Mouse (Mus musculus) bone marrow, adult 2 months (tissue): Measurements from ENCODE around the gene Ppp1r15b. TPM values are rescaled to one million over a fixed set of nuclear protein-coding genes. Genes with fewer than 3 reads are reported as not detected.

Source experiments
- H3K27ac ChIP-seq: fragments of 200-500 bp; 2 replicates; pipeline ENCODE4 v1.5.1; 2012; ENCODE audit warnings: low read depth, mild to moderate bottlenecking, control low read depth, inconsistent platforms, low read length; ENCODE audit not compliant: control insufficient read depth, poor library complexity, insufficient read depth
- H3K4me1 ChIP-seq: fragments of 200-500 bp; 2 replicates; pipeline ENCODE4 v1.6.1; 2011; ENCODE audit warnings: low read length; ENCODE audit not compliant: control insufficient read depth, insufficient read depth
- H3K4me3 ChIP-seq: fragments of 200-500 bp; replicated peaks from 2 replicates; pipeline ENCODE3; 2011; ENCODE audit warnings: mild to moderate bottlenecking, low read depth, low read length, control low read depth; ENCODE audit not compliant: control insufficient read depth
- CTCF ChIP-seq: fragments of 200-500 bp; IDR thresholded peaks from 2 replicates; pipeline ENCODE4 v1.5.1; 2011; ENCODE audit warnings: low read length, control low read depth; ENCODE audit not compliant: control insufficient read depth, insufficient read depth
- POLR2A ChIP-seq: fragments of 200-500 bp; IDR thresholded peaks from 2 replicates; pipeline ENCODE4 v1.6.1; 2011; ENCODE audit warnings: low read depth, mild to moderate bottlenecking, control low read depth, low read length, borderline replicate concordance; ENCODE audit not compliant: control insufficient read depth
- WGBS: fragments of 180-500 bp; shearing (Covaris S2); methylation state at CpG from one replicate; pipeline ENCODE4 v1.1.7; 2018; 5-methylcytosine and 5-hydroxymethylcytosine counted together
- polyA plus RNA-seq: library from polyadenylated mRNA; stranded (reverse); fragments of >200 nt; gene quantifications from 2 replicates; pipeline ENCODE4 v1.2.4, GENCODE M21; 2011; ENCODE audit warnings: low replicate concordance; ENCODE audit not compliant: missing spikeins, insufficient read depth, insufficient read length

Gene Ppp1r15b
- polyA plus RNA-seq, 1 experiment, result 51.2 TPM

- TF ChIP-seq POLR2A (no peak), CTCF (no peak)
- Histone ChIP-seq H3K27ac (no peak overlapping the region), H3K4me3 (no peak overlapping the region), H3K4me1 (peaks cover 1% of the 10 kb centered on the region; the same call in 1 of the 2 replicates)
- WGBS, result 56% methylated on average over 19 of the region's 19 CpGs
These were observed 37.5 kb downstream of the Ppp1r15b start for GRCm38 (mm10) chr1:133168318-133169060.

DNA sequence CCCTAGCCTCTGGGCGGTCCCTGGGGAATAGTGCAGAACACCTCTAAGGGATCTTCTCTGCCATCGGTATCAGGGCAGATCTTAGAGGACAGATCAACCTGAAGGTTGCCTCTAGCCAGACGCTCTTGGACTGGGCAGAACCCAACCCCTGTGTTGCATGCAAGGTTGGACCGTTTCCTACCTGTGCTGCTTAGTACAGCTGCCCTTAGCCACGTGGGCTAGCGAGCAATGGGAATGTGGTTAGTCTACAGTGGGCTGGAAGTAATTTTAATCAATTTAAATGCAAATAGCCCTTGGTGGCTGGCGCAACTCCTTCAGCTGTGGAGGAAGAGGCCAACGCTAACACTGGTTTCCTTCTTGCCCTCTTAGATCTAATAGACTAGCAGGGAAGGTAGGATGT is 39.3 kb downstream of the Ppp1r15b start:
- TF ChIP-seq POLR2A (no peak), CTCF (no peak)
- 56% methylated on average over 8 of the region's 8 CpGs for WGBS

GRCm38 (mm10) chr1:133171357-133171756 is 40.4 kb downstream of the Ppp1r15b start:
- Histone ChIP-seq H3K4me3 (no peak overlapping the region), H3K27ac (no peak overlapping the region), H3K4me1 (peaks cover 1% of the 10 kb centered on the region; the same call in 1 of the 2 replicates)
- TF ChIP-seq CTCF (no peak), POLR2A (no peak)
- WGBS, result 15% methylated on average over 9 of the region's 9 CpGs

More for the DNA sequence above, 39.3 kb downstream of the Ppp1r15b start:
- no peak overlapping the region for H3K4me3 ChIP-seq
- no peak overlapping the region for H3K27ac ChIP-seq
- peaks cover 1% of the 10 kb centered on the region; the same call in 1 of the 2 replicates for H3K4me1 ChIP-seq

- H3K4me1 ChIP-seq, result no peaks in the 10 kb centered on the region; the same call in 1 of the 2 replicates
- H3K27ac ChIP-seq, result no peak overlapping the region
- TF ChIP-seq POLR2A (no peak), CTCF (no peak)
- WGBS, result 47% methylated on average over 6 of the region's 6 CpGs
- no peak overlapping the region for H3K4me3 ChIP-seq
These were observed 44.2 kb downstream of the Ppp1r15b start for GRCm38 (mm10) chr1:133175150-133175549.

GRCm38 (mm10) chr1:133177480-133178172 is 46.7 kb downstream of the Ppp1r15b start:
- Histone ChIP-seq H3K4me1 (no peaks in the 10 kb centered on the region; the same call in 1 of the 2 replicates), H3K4me3 (no peak overlapping the region), H3K27ac (no peak overlapping the region)
- 37% methylated on average over 8 of the region's 8 CpGs for WGBS
- TF ChIP-seq POLR2A (no peak), CTCF (peak; percentile 99)

- TF ChIP-seq POLR2A (no peak), CTCF (no peak)
- Histone ChIP-seq H3K4me3 (no peak overlapping the region), H3K27ac (no peak overlapping the region), H3K4me1 (no peaks in the 10 kb centered on the region; the same call in 1 of the 2 replicates)
- WGBS, result 81% methylated on average over 11 of the region's 11 CpGs
These were observed 47.9 kb downstream of the Ppp1r15b start for GRCm38 (mm10) chr1:133178732-133179440.

DNA sequence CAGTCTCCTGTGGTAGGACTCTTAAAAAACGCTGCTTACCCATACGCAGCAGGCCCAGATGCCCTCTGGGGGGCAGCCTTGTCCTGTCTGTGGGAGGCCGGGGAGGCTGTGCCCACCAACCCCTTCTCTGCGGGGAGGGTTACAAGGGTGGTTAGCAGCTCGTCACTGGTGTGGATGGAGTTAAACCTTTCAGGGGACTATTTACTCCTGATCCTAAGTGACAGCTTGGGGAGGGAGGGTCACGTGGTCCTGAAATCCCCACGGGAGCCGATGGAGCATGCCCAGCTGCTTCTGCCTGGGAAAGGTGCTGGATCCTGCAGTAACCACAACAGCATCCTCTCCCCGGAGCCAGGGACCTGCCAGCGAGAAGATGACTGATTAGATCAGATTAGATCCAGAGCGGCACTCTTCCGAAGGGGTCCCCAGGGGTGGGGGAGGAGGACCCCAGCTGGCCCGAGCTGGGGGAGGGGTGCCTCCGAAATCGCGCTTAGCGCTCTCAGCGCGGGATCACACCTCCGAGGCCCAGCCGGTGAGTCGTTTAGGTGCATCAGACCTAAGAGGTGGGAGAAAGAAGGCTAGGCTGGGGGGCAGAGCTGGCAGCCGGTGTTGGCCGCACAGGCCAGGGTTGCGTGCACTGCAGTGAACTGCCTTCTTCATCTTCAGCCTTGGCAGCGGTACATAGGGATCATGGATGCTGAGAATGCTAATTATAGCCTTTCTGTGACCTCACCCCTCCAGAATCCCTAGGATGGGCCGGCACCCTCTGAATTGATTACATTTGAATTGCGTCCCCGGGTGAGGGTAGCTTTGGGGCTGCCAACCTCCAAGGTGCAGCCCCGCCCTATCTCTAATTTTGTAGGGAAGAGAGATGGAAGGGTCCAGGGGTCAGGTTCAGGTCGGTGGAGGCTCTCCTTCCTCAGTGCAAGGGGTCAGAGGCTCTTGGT is 50.4 kb downstream of the Ppp1r15b start:
- no peak overlapping the region for H3K27ac ChIP-seq
- H3K4me3 ChIP-seq, result no peak overlapping the region
- 3% methylated on average over 31 of the region's 31 CpGs for WGBS
- TF ChIP-seq POLR2A, result no peak
- peak; percentile 69 for TF ChIP-seq CTCF
- no peaks in the 10 kb centered on the region; the same call in 1 of the 2 replicates for H3K4me1 ChIP-seq
